Mouse (Mus musculus) gastrocnemius, postnatal 36 days (tissue): ENCODE measurements around the gene Vcp. TPM values are rescaled to one million over a fixed set of nuclear protein-coding genes. Genes with fewer than 3 reads are reported as not detected.
"Not testable (repeated sequence)": the region's sequence is repeated elsewhere in the genome, so short reads cannot be mapped to it uniquely, and the experiment has no call there.

Experiments used
- DNase-seq, 2 experiments: peaks; one replicate each; pipeline ENCODE4 v3.0.0; 2022
- intact Hi-C: fragments of 180-260 bp; cut with DNase I; formaldehyde crosslinking; loops from one replicate; pipeline ENCODE4 v1.15.1; 2025
- total RNA-seq, 2 experiments: library from RNA; stranded (reverse); gene quantifications; 2 replicates each; pipeline ENCODE4 v1.2.3; 2021

Gene Vcp
- total RNA-seq, 2 experiments from 2014 or later, result 225 to 248 TPM

GRCm38 (mm10) chr4:42988296-42988695 lies 12.0 kb downstream of the Vcp start:
- DNase-seq, result no peak
- intact Hi-C loops, result no loop called here

GRCm38 (mm10) chr4:42980467-42980866 lies 19.8 kb downstream of the Vcp start:
- DNase-seq, intact Hi-C loops: not testable (repeated sequence)

DNA sequence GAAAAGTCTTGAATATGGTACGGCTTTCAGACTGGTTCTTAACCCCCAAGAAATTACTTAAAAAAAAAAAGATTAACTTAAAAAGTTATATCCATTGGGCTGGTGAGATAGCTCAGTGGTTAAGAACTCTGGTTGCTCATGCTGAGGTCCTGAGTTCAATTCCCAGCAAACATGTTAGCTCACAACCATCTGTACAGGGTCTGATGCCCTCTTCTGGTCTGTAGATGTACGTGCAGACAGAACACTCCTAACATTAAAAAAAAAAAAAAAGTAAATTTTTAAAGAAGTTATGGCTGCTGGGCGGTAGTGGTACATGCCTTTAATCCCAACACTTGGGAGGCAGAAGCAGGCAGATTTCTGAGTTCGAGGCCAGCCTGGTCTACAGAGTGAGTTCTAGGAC lies 22.2 kb downstream of the Vcp start:
- intact Hi-C loops, result no loop called here
- no peak for DNase-seq

DNA sequence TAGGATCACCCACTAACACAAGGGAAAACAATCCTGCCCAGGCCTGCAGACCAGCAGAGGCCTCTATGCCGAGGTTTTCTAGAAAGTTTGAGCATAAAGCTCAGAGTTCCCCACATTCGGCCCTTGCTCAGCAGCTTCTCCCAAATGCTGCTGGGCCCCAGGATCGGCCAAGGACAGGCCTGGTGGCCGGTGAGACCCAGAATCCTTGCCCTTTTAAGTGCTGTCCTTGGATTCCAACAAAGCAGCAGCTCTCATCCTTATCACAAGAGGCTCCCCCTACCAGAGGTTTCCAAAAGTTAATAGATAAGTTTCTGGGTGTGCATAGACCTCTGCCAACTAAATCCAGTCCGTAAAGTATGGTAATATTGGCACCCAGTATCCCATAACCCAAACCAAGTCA lies 26.4 kb downstream of the Vcp start:
- no peak for DNase-seq
- intact Hi-C loops, result no loop called here

DNA sequence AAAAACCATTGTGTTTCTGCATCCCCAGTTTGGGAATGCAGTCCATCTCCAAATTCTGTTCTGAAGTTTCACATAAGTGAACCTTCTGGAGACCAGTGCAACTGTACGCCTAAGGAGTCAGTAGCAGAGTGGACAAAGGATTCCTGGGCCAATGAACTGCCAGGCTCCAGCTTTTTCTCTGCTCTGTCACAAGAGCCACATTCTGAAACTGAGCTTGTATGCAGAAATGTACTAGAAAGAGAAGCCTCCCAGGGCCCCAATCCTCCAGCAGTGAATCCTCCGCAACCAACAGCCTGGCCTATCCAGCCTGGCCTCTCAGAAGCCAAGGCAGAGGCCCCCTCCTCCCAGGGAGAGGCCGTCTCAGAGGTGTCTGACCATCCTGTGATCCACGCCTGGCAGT lies 27.4 kb downstream of the Vcp start:
- intact Hi-C loops, result no loop called here
- DNase-seq, result no peak

GRCm38 (mm10) chr4:42969304-42969703 lies 31.0 kb downstream of the Vcp start, which contains the start of gene 1700022I11Rik:
1700022I11Rik (plus strand) TSS chr4:42969604.
- intact Hi-C loops, result no loop called here
- no peak for DNase-seq

DNA sequence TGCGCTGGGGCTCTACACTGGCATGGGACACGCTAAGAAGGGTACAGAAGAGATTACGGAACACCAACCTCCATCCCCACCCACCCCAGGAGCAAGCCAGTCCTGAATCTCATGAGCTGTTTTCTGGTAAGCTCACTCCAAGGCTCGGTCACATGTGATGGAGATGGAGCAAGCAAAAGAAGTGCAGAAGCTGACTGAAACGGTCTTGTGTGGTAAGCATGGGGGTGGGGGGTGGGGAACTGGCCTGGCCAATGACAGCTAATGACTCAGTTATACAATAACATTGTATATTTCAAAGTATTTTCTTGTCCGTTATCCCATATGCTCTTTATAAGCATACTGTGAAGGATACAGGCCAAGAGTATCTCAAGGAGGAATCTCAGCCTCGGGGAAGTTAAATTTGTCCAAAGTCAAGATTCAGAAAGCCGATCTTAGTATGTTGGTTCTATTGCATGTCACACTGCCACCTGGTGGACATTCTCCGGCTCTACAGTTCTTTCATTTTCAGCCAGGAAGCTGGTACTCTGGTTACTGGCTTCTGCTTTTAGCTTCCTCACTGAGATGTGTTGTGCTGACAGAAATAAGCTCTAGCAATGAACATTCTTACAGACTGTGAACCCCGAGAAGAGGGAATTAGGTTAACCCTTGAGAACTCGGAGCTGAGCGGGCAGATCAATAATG lies 35.1 kb downstream of the Vcp start:
- DNase-seq, result no peak
- intact Hi-C loops, result loop anchor here (1.0 kb wide), 1 partner anchor 87 kb away; no protein-coding TSS in a partner anchor

GRCm38 (mm10) chr4:42963480-42963879 lies 36.8 kb downstream of the Vcp start:
- intact Hi-C loops, result no loop called here
- DNase-seq, result no peak

DNA sequence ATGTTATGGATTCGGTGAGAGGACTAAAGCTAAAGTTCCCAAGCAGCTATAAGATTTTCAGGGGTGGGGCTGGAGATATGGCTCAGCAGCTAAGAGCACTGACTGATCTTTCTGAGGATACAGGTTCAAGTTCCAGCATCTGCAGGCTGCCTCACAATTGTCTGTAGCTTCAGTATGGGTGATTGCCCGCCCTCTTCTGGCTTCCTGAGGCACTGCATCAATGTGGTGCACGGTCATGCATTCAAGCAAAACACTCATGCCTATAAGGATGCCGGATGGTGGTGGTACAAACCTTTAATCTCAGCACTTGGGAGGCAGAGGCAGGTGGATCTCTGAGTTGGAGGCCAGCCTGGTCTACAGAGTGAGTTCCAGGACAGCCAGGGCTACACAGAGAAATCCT lies 38.7 kb downstream of the Vcp start:
- DNase-seq, result peak; percentile 35 to 51
- intact Hi-C loops, result no loop called here

GRCm38 (mm10) chr4:42959382-42959781 lies 40.9 kb downstream of the Vcp start:
- DNase-seq, result no peak
- intact Hi-C loops, result no loop called here

DNA sequence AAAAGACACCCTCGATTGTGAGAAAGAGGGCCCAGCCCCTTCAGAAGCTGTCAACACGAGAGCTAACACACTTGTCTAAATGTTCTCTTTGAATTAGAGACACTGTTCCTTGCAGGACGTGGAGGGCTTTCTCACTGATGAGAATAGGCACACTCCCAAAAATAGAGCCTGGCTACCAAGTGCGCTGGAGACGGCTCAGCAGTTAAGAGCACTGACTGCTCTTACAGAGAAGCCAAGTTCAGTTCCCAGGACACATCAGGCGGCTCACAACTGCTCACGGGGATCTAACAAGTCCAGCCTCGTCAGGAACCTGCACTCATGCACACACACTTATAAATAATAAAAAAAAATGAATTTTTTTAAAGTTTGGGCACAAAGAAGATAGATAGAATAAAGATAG lies 41.4 kb downstream of the Vcp start:
- DNase-seq, result no peak
- intact Hi-C loops, result no loop called here

DNA sequence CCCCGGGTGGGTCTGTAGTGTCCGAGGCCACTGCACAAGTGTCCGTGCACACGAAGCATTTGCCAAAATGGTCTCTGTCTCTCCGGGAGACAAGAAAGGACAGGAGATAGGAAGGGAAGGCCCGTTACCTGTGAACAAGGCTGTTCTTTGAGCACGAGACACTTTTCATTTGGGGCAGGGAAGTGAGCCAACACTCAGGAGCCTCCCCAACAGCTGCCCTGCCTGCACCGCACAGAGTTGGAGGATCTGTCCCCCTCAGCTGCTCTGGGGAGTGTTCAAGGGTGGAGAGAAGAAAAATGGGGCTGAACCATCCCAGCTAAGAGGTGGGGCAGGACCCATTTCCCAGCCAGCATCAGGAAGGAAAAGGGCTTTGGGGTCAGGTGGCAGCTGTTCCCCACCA lies 42.3 kb downstream of the Vcp start:
- DNase-seq, result no peak
- intact Hi-C loops, result no loop called here

DNA sequence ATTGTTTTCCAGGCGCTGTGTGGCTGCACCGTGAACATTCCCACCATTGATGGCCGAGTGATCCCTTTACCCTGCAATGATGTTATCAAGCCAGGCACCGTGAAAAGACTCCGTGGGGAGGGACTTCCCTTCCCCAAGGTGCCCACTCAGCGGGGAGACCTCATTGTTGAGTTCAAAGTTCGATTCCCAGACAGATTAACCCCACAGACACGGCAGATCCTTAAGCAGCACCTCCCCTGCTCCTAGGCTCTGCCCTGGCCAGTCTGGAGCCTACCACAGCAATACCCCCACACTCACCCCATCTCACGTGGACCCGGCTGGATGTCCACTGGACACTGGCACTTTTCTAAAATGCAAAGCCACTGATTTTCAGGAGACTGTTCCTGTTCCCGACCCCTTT lies 43.0 kb downstream of the Vcp start:
- DNase-seq, result no peak
- intact Hi-C loops, result no loop called here

GRCm38 (mm10) chr4:42956581-42956980 lies 43.7 kb downstream of the Vcp start:
- DNase-seq, result no peak
- intact Hi-C loops, result no loop called here

- no peak for DNase-seq
- intact Hi-C loops, result no loop called here
Measured at GRCm38 (mm10) chr4:42955200-42955599, 45.1 kb downstream of the Vcp start.

GRCm38 (mm10) chr4:42954297-42954696 lies 46.0 kb downstream of the Vcp start:
- peak; percentile 70 to 79 for DNase-seq
- intact Hi-C loops, result no loop called here

GRCm38 (mm10) chr4:42953435-42954094 lies 46.7 kb downstream of the Vcp start:
- intact Hi-C loops, result no loop called here
- DNase-seq, result peak; percentile 60 to 74

DNA sequence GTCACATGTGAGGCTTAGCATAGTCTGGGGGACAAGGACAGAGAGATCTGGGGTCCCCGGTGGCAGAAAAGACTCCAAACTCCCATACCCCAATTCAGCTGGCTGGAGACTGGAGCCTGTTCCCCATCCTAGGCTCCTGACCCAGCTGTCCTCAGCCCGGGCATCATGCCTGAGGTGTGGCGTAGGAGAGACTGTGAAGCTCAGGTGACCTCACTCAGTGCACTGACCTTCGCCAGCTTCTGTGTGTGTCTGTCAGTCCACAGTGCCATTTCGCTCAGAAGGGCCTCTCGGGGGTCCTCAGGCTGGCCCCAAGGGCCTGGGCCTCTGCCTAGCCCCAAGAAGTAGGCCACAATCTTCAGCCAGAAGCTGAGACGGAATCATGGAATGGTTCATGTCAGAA lies 47.7 kb downstream of the Vcp start:
- peak; percentile 69 to 73 for DNase-seq
- intact Hi-C loops, result no loop called here

DNA sequence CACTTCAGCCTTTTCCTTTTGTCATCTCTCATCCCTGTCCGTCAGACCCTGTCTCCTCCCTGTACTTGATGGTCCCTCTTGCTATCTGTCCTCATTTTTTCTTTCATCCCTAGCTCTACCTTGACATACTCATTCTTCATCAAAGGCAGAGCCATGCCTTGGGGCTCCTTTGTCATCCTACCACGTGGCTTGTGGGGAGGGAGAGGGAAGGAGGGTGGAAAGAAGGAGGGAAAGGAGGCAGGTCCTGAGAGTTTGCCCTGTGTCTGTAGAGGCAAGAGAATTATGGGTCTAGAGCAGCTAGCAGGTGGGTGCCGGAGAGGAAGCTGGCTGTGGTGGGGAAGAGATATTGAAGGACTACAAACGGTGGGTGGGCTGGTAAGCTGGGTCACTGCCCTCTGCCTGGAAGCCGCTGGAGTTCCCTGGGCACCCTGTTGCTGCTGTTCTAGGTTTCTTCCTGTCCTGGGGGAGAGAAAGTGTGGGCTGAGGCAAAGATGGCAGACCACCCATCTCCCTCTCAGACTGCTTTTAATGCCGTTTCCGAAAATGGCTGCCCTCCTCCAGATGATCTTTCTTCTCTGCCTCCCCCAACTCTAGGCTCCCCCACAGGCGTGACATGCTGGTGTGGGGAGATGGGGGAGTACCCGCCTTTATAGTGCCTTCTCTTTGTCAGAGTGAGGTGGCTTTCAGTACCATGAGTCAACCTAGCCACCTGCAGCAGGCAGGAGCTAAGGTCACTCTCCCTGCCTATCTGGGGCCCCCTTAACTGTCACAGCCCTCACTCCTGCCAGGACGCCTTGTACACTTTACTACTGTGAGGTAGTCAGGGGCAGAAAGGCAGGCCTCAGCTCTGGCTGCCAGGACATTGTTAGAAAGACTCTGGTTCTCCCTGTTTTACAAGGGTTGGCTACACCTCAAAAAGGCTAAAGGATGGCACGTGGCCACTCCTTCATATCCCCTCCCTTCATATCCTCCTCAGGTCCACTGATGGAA lies 48.8 kb downstream of the Vcp start:
- DNase-seq, result no peak
- intact Hi-C loops, result no loop called here

GRCm38 (mm10) chr4:42950065-42950558 lies 50.2 kb downstream of the Vcp start:
- intact Hi-C loops, result no loop called here
- DNase-seq, result peak; percentile 77 to 88

DNA sequence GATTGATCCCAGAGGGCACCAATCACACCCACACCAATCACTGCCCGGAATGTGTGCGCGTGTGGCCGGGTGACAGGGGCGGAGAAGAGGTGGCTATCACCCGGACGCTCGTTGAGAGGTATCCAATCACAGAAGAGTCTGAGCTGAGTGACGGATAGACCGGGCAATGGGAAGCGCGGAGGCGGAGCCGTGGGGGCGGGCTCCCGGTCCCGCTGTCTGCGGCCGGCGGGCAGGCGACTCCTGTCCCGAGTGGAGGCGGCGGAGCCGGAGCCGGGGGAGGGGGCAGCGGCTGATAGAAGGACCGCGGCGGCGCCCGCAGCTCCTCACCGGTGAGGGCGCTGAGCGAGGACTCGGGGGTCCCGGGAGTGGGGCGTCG lies 50.6 kb downstream of the Vcp start, which contains the start of gene Dnajb5:
TSS of gene Dnajb5 (plus strand) at position 139 of the 376 bp plus-strand sequence.
- peak; percentile 96 to 99 for DNase-seq
- intact Hi-C loops, result no loop called here
